Mouse (Mus musculus): ENCODE measurements at regions not wholly inside any gene's neighbourhood (a gene's known extent, or its start where the extent isn't known, plus 50 kb on each side); places are given as distances from the start of the nearest gene placed in this dataset.

- Histone ChIP-seq H3K4me2 (no peak overlapping the region), H3K36me3 (no peaks in the 10 kb centered on the region), H3K9ac (no peak overlapping the region), H3K27me3 (no peaks in the 10 kb centered on the region), H3K4me1 (no peaks in the 10 kb centered on the region), H3K9me3 (no peaks in the 10 kb centered on the region), H3K4me3 (no peak overlapping the region), H3K27ac (no peak overlapping the region)
- WGBS = 98% methylated on average over 2 of the region's 2 CpGs
- no peak for ATAC-seq (ENCODE audit: insufficient number of reproducible peaks, low FRiP score, low TSS enrichment, low read depth)
Measured at GRCm38 (mm10) chr14:16869221-16869620, 50.3 kb upstream of the Rarb start.

Measured in limb, embryonic 15.5 days (tissue).